Mouse (Mus musculus): Measurements from ENCODE around the gene Ptger1.
A peak's percentile ranks its signal among the peaks of the same experiment; 100 is the strongest.

Gene Ptger1

DNA sequence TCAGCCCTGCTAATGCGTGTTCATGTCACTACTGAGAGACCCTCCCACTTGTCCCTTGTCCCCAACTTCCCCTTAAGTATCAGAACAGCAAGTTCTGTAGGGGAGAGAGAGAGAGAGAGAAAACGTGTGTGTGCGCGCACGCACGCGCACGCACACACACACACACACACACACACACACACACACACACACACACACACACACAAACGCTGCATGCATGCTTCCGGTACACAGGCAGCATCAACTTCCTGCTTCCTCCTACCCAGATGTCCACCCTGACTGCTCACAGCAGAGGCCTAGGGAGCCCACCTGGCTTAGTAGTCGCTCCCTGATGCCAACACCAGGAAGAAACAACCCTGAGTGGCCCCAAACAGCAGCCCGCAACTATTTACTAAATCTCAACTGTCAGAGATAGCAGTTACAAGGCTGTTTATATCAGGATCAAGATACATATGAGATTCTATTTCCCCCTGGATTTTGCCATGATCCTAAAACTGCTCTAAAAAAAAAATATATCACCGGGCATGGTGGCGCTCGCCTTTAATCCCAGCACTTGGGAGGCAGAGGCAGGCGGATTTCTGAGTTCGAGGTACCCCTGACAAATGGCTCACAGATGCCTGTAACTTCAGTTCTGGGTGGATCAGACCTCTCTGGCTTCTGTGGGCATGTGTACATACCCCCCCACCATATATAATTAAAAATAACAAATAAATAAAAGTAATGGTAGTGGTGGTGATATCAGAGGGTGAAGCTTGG, 29.1 kb downstream of the Ptger1 start:
- peak; percentile 80 for DNase-seq (ENCODE audit: low read depth, low spot score)

DNA sequence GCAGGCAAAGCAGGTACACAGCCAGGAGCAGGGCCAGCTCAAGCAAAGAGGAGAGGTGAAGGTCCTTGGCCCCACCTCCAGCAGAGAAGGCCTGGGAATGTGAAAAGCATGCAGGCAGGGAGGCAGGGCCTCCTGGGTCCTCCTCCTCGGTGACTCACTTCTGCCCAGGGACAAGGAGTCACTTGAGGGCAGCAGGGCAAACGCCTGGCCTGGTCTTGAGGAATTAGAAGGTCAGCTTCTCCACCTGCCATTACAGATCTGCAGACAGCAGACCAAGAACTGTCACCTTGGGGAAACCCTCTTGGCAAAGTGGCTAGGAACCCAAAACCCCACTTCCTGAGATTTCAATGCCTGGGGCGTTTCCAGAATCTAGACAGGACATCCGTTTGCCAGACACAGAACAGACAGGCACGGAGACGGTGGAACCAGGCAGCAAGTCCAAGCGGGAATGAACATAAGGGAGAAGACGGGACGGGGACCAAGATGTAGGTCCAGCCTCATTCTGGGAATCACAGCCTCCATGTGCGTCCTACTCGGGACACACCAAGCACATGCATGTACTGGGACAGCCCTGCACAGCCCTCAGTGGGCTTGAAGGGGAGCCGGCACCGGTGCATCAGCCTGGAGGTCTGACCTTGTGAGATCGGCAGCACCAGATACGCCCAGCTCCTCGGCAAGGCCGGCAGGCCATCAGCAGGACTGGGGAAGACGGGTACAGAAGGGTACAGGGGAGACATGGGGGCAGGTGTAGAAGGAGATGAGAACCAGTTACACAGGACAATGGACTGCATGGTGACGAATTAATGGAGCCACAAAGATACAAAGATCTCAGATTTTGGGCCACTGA, 31.1 kb downstream of the Ptger1 start:
- DNase-seq (ENCODE audit: low read depth, low spot score) = peak; percentile 48

DNA sequence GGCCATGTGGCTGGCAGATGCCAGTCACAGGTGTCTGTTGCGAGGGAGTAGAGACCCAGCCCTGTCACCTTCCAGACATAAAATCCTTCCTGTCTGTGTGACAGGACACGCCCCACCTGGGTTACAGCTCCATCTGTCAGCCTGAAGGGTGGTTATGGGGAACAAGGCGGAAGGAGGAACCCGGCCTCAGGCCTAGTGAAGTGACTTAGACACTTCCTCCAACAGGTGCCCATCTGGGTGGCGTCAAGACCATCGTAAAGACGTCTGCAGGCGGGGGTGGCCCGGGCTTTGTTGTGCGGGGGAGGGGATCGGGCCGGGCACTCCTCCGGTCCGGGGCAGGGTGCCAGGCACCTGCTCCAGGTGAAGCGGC, 31.8 kb downstream of the Ptger1 start:
- DNase-seq (ENCODE audit: low read depth, low spot score) = peak; percentile 88

DNA sequence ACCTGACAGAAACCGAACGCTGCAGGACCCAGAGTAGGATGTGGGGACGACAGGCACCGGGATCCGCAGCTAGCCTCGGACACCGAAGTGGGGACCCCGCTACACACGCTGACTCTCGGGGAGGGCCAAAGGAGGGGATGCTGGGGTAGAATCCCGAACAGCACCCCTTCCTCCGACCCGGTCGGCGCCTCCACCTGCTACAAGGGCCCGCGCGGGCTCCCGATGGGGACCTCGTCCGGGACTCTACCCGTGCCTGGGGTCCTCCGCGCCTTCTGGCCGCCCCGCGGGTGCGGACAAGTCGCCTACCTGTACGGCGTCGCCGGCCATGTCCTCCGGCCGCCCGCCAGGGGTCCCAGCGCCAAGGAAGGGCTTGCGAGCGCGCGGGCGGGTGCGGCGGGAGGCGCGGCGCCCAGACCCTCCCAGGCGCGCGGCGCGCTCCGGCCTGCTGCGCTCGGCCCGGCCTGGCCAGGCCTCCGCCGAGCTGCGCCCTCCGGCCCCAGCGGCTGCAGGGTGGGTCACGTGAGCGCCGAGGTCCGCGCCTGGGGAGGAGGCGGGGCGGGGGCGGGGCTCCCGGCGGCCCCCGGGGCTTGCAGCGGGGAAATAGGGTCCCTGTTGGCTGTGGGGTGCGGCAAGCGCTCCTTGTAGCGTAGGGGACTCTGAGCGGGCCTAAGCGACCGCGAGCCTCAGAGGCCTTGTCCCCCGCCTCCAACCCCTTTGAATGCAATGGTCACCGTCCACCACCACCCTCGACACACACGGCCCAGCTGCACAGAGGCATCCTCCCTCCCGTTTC, 32.4 kb downstream of the Ptger1 start, which contains the start of gene Pkn1:
TSS of gene Pkn1 (minus strand) at position 519 of the 793 bp plus-strand sequence.
- DNase-seq (ENCODE audit: low read depth, low spot score) = peak; percentile 77

DNA sequence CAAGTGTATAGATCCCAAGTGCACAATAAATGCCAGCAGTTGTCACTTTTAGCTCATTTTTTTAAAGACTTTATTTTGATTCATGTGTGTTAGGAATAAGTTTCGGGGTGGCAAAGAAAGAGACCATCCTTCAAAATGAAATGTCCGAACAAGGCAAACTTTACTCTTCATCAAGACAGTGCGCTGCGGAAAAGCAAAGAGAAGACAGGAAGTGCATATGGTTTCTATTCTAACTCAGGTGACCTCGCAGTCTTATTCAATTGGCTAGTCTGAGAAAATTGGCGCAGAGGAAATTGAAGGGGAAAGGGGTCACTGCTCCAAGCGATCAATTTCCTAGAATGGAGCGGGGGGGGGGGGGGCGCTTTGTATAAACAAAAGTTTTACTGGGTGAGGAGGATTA, 33.1 kb downstream of the Ptger1 start:
- DNase-seq (ENCODE audit: low read depth, low spot score) = peak; percentile 70

DNA sequence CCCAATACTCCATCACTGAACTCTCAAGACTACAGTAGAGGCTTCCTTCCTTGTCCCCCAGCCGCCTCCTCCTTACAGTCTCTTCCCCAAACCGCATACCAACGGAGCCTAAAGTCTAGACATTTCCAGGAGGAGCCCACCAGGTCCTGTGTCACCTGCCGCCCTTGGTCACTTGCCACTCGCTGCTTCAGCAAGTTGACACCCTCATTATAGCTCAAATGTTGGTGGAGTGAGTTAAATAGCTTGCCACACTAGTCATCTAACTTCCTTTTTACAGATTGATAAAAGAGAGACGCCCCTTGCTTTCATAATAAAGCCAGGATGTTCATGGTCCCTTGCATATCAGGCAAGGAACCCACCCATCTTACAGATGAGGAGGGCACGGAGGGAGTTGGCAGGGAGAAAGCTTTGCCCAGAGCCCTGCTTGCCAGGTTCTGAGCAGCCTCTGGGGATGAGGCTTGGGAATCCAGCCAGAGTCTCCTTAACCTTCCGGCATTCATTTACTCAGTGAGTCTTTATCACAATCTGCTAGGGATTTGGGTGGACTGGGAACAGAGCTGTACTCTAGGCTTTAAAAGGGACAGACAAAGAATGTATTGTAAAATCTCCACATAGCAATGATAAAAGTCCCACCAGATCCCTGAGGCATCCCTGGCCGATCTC, 34.1 kb downstream of the Ptger1 start:
- no peak for DNase-seq (ENCODE audit: low read depth, low spot score)

DNA sequence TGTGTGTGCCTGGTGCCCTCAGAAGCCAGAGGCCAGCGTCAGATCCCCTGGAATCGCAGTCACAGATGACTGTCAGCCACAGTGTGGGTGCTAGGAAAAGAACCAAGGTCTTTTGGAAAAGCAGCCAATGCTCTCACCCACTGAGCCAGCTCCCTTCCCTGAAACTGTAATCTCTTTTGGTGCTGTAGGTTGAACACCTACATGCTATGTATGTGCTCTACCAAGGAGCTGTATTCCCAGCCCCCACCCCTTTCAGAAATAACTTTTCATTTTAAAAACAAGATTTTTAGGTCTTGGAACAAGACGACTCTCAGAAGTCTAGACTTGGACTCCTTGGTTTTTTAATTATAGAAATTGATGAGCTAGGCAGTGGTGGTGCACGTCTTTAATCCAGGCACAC, 36.9 kb downstream of the Ptger1 start:
- DNase-seq (ENCODE audit: low read depth, low spot score) = no peak

DNA sequence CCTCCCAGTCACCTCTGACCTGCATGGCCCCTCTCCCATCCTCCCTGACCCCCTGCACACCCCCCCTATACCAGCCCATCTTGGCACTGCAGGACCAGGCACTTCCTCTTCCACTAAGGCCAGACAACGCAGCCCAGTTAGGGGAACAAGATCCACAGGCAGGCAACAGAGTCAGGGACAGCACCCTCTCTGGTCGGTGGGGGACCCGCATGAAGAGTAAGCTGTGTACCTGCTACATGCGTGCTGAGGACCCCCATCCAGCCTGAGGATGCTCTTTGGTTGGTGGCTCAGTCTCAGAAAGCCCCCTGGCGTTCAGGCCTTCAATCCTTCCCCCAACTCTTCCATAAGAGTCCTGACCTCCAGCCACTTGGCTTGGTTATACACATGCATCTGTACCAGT, 39.9 kb downstream of the Ptger1 start:
- DNase-seq (ENCODE audit: low read depth, low spot score) = no peak

DNA sequence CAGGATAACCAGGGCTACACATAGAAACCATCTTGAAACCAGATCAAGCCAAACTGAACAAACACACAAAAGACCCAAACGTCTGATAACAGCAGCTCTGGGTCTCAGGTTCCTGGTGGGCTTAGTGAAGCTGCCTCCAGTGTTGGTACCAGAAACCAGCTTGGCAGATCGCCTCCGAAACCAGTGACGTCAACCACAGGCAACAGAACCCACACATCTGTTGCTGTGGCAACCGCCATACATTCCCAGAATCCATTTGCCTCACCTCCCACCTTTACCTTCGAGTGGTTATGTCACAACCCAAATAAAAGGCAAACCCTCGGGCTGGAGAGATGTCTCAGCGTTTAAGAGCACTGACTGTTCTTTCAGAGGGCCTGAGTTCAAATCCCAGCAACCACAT, 41.1 kb downstream of the Ptger1 start:
- no peak for DNase-seq (ENCODE audit: low read depth, low spot score)

DNA sequence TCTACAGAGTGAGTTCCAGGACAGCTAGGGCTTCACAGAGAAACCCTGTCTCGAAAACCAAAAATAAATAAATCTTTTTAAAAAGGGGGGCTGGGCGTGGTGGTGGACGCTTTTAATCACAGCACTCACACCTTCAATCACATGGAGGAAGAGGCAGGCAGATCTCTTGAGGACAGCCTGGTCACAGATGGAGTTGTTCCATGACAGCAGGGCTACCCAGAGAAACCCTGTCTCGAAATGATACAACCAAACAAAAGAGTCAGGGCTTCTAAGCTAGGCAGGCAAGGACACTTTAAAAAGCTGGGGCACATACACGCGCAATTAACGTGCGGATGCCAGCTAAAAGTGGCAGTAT, 48.2 kb downstream of the Ptger1 start:
- DNase-seq (ENCODE audit: low read depth, low spot score) = no peak

DNA sequence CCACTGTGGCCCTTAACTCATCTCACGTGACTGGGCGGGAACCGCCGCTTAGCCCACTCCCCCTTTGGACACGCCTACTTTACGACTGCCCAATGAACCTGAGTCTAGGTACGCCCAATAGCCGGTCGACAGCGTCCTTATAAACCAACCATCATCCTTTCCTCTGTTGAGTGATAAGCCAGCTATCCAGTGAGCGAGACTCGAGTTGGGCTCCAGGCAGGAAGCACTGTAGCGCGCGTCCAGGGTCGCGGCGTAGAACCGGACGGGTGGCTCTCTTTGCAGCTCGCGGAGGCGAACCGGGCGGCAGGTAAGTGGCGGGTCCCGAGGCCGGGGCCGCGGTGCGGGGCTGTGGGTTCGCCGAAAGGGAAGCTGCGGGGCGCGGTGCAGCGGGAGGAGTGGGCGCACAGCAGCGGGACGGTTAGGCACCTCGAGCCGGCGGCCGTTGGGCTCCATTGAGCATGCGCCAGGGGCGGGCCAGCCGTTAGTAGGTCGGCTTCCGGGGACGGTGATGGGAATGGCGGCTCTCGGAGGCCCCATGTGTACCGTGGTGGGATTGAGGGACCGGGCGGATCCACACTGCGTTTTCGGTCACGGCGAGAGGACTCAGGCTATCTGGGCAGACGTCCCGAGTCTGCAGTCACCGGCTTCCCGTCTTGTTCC, 48.7 kb downstream of the Ptger1 start, which contains the start of gene Ddx39:
TSS of gene Ddx39 (plus strand) at position 147 of the 660 bp plus-strand sequence.
- DNase-seq (ENCODE audit: low read depth, low spot score) = peak; percentile 99

DNA sequence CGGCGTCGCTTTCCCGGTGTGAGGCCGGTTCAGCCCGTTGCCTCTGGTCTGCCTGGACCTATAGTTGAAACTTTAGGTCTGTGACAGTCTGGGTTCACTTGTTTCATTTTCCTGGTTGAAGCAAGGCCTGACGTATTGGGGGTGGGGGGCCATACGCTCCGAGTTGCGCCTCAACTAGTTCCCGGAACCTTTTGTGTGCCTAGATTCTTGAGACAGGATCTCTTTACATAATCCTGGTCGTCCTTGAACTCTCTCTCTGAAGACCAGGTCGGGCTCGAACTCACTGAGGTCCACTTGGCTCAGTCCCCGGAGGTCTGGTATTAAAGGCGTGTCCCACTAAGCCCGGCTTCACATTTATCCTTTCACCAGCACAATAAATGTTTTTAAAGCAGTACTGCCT, 49.3 kb downstream of the Ptger1 start:
- no peak for DNase-seq (ENCODE audit: low read depth, low spot score)

DNA sequence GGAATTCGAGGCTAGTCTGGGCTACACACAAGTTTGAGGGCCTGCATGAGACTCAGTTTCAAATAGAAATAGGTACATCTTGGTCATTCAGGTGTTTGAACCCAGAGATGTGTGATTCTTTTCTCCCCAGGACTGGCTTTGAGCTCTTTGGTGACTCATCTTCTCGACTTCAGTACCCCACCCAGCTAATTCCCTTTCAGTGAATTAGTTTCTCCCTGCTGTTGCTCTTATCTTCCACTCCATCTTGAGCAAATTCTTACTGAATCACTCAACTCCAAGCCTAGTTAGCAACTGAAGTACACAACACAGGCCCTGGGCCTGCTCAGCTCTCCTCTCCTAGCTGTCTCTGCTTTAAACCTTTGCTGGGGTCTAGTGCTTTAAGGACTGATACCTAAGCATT, 50.1 kb downstream of the Ptger1 start:
- peak; percentile 9 for DNase-seq (ENCODE audit: low read depth, low spot score)

DNA sequence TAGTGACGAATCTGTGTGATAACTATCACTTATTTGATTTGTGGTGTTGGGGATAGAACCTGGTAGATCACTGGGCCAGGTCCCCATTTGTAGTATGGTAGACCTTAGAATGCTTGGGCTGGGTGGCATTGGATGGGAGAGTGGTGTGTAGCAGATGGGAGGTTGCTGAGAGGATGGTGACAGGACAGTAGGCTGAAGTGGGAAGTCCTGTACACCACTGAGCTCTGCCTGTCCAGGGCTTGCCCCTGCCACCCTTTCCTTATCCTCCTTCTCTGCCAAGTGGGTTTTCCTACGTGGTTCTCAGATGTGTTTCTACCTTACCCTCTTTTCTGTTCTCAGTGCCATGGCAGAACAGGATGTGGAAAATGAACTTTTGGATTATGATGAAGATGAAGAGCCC, 52.6 kb downstream of the Ptger1 start:
- DNase-seq (ENCODE audit: low read depth, low spot score) = no peak

DNA sequence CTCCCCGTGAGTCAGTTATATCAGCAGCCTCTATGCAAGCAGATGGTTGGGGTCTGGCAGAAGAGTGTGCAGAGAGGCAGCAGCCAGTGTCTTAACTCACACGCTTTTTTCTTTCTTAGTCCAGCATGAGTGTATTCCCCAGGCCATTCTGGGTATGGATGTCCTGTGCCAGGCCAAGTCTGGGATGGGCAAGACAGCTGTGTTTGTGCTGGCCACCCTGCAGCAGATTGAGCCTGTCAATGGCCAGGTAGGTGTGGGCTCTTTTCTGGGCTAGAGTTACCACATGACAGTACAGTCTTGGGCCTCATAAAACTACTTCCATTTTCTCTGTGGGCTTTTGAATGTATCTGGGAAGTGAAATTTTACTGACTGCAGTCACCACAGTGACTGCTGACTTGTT, 53.2 kb downstream of the Ptger1 start:
- no peak for DNase-seq (ENCODE audit: low read depth, low spot score)

DNA sequence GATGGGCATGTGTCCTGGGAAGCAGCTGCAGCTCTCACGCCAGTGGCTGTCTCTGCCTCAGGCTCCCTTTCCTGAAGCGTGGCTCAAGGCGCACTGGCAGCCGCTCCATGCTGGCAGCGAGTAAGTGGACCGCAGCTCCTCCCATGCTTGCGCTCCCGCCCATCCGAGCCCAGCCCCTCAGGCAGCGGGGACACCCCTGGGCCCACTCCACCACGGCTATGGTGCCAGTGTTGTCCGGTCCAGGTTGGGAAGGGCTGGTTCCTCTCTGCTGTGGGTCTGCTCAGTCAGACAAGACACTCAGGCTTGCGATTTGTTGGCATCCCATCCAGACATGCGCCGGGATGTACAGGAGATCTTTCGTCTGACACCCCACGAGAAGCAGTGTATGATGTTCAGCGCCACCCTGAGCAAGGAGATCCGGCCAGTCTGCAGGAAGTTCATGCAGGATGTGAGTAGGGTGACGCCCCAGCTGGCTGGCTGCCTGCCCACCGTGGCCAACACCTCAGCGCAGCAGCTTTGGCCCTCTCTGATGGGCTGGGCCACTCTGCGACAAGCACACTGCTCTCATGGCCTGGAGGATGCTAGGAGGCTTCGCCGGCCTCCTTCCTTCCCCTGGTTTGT, 55.0 kb downstream of the Ptger1 start:
- peak; percentile 29 for DNase-seq (ENCODE audit: low read depth, low spot score)

Measured in CD4-positive helper T cell, adult 2 months (primary cell).